ENCODE assay signal across 16 mouse cellular contexts in genomic region chr6:119337287-119337686, GRCm38 (mm10). TPM values are rescaled to one million over a fixed set of nuclear protein-coding genes. Genes with fewer than 3 reads are reported as not detected.
"Had no signal": no experiment of that assay in that cellular context is flagged by ENCODE, and none has a peak within 500 bp of the region (broad histone marks: within the 10 kb centered on the region; RNA-seq: fewer than 3 reads in every experiment).

No protein-coding gene starts in this region.

- H3K27me3 ChIP-seq: midbrain, embryonic 13.5 days had no signal

- H3K9me3 ChIP-seq: midbrain, embryonic 13.5 days; neural tube, embryonic 12.5 days had no signal

- H3K36me3 ChIP-seq: midbrain, embryonic 13.5 days; neural tube, embryonic 12.5 days had no signal

- DNase-seq: lung, adult 18-20 months; lung, embryonic 14.5 days; lung, postnatal 10 days; lung, postnatal 4 days; right cerebral cortex, postnatal 14 days; spleen, adult 18-20 months; thymus, adult 18-20 months; thymus, postnatal 14 days; thymus, postnatal 36 days had no signal

- H3K4me3 ChIP-seq: midbrain, embryonic 13.5 days; myocyte; neural tube, embryonic 12.5 days had no signal

- ATAC-seq: midbrain, embryonic 13.5 days; midbrain, embryonic 16.5 days had no signal

RNA-seq across cellular contexts. Expression of gene Lrtm2, which starts 6.7 kb away (rescaled TPM):
- polyA plus RNA-seq: liver, embryonic 16.5 days; midbrain, embryonic 11.5 days; small intestine, adult 2 months had no signal
